Mouse (Mus musculus): ENCODE results near the gene Abracl.

Gene Abracl

GRCm38 (mm10) chr10:18022741-18023347 is at the start of gene Abracl:
TSS of gene Abracl (minus strand) at chr10:18023288.
- peak; percentile 90 for DNase-seq (ENCODE audit: low read depth)

GRCm38 (mm10) chr10:18072871-18073270 is 49.8 kb upstream of the Abracl start:
- no peak for DNase-seq (ENCODE audit: low read depth)

- DNase-seq (ENCODE audit: low read depth), result peak; percentile 84
These were observed 47.5 kb upstream of the Abracl start for GRCm38 (mm10) chr10:18070616-18071015.

- peak; percentile 44 for DNase-seq (ENCODE audit: low read depth)
These were observed 47.1 kb upstream of the Abracl start for GRCm38 (mm10) chr10:18070144-18070543.

GRCm38 (mm10) chr10:18069576-18069975 is 46.5 kb upstream of the Abracl start:
- no peak for DNase-seq (ENCODE audit: low read depth)

- DNase-seq (ENCODE audit: low read depth), result no peak
These were observed 45.8 kb upstream of the Abracl start for GRCm38 (mm10) chr10:18068880-18069279.

GRCm38 (mm10) chr10:18067761-18068446 is 44.8 kb upstream of the Abracl start:
- DNase-seq (ENCODE audit: low read depth), result no peak

GRCm38 (mm10) chr10:18066031-18066439 is 42.9 kb upstream of the Abracl start:
- no peak for DNase-seq (ENCODE audit: low read depth)

GRCm38 (mm10) chr10:18064606-18065228 is 41.6 kb upstream of the Abracl start:
- DNase-seq (ENCODE audit: low read depth), result peak; percentile 49

- peak; percentile 56 for DNase-seq (ENCODE audit: low read depth)
These were observed 38.4 kb upstream of the Abracl start for GRCm38 (mm10) chr10:18061533-18061932.

- DNase-seq (ENCODE audit: low read depth), result no peak
These were observed 37.7 kb upstream of the Abracl start for GRCm38 (mm10) chr10:18060778-18061177.

GRCm38 (mm10) chr10:18059807-18060206 is 36.7 kb upstream of the Abracl start:
- peak; percentile 51 for DNase-seq (ENCODE audit: low read depth)

- DNase-seq (ENCODE audit: low read depth), result no peak
These were observed 35.7 kb upstream of the Abracl start for GRCm38 (mm10) chr10:18058681-18059338.

GRCm38 (mm10) chr10:18056391-18056745 is 33.3 kb upstream of the Abracl start:
- DNase-seq (ENCODE audit: low read depth), result peak; percentile 53

GRCm38 (mm10) chr10:18055696-18056390 is 32.8 kb upstream of the Abracl start, which contains the start of gene Reps1:
TSS of gene Reps1 (plus strand) at chr10:18055861.
- DNase-seq (ENCODE audit: low read depth), result no peak

- DNase-seq (ENCODE audit: low read depth), result peak; percentile 82
These were observed 32.1 kb upstream of the Abracl start for GRCm38 (mm10) chr10:18055009-18055695.

GRCm38 (mm10) chr10:18047380-18048146 is 24.5 kb upstream of the Abracl start:
- no peak for DNase-seq (ENCODE audit: low read depth)

GRCm38 (mm10) chr10:18046380-18046779 is 23.3 kb upstream of the Abracl start:
- no peak for DNase-seq (ENCODE audit: low read depth)

GRCm38 (mm10) chr10:18036849-18037248 is 13.8 kb upstream of the Abracl start:
- no peak for DNase-seq (ENCODE audit: low read depth)

- no peak for DNase-seq (ENCODE audit: low read depth)
These were observed 11.3 kb upstream of the Abracl start for GRCm38 (mm10) chr10:18034408-18034807.

- DNase-seq (ENCODE audit: low read depth), result peak; percentile 91
These were observed 776 bp downstream of the Abracl start for GRCm38 (mm10) chr10:18022312-18022711.
